Mouse (Mus musculus): ENCODE data around the gene Nradd. TPM values are rescaled to one million over a fixed set of nuclear protein-coding genes. Genes with fewer than 3 reads are reported as not detected.

The Nradd gene
- polyA plus RNA-seq, 1 experiment from 2014 or later, result 25.1 TPM

DNA sequence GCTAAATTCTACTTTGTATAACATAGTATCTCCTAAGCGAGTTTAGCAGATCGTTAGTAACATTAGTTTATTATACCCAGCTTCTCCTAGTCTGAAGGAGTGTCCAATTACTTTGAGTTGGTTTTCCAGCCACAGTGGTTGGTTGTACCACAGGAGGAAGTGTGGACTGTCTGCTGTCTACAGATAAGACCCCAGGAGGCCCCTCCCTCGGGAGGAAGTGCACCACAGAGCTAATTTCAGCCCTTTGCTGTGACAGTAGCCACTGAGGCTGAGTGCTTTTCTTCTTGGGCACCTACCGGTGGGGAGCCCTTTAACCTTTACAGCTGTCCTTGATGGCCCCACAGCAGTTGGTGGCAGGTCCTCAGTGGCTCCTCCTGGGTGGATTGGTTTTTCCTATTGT lies 41.7 kb upstream of the Nradd start:
- Histone ChIP-seq H3K27ac (replicated peaks; ENCODE audit: low read depth, low read length) (no peak overlapping the region), H3K4me3 (ENCODE audit: low read depth, low read length) (no peak overlapping the region), H3K36me3 (replicated peaks; ENCODE audit: control insufficient read depth, insufficient read depth, low read depth, low read length) (no peaks in the 10 kb centered on the region), H3K9ac (replicated peaks; ENCODE audit: low read length) (no peak overlapping the region), H3K27me3 (ENCODE audit: control insufficient read depth, insufficient read depth, low read length) (no peaks in the 10 kb centered on the region), H3K9me3 (replicated peaks; ENCODE audit: control insufficient read depth, low read length) (no peaks in the 10 kb centered on the region), H3K4me2 (ENCODE audit: low read depth, low read length) (no peak overlapping the region), H3K4me1 (ENCODE audit: control insufficient read depth, insufficient read depth, low read length) (no peaks in the 10 kb centered on the region)
- DNase-seq (ENCODE audit: low spot score) (peak; percentile 8), ATAC-seq (replicated peaks; ENCODE audit: insufficient number of reproducible peaks, low FRiP score, low TSS enrichment, low read depth) (no peak)
- 30% methylated on average over 4 of the region's 4 CpGs for WGBS

DNA sequence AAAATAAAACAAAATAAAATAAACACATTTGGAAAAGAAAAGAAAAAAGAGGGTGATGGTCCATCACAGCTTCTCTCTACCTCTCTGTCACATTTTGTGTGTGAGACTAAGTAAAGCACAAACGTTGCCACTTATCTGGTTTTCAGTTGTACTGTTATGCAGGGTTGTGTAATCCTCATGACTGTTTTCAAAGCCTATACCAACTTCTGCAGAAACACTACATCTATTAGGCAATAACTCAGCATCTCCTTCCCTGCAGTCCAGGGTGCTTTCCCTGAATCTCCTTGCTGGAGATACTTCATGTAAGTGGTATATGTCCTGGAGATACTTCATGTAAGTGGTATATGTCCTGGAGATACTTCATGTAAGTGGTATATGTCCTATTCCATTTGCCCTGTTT lies 38.6 kb upstream of the Nradd start:
- no peak overlapping the region for H3K4me2 ChIP-seq (ENCODE audit: low read depth, low read length)
- H3K4me1 ChIP-seq (ENCODE audit: control insufficient read depth, insufficient read depth, low read length), result no peaks in the 10 kb centered on the region
- H3K27ac ChIP-seq (replicated peaks; ENCODE audit: low read depth, low read length), result no peak overlapping the region
- DNase-seq (ENCODE audit: low spot score) (no peak), ATAC-seq (replicated peaks; ENCODE audit: insufficient number of reproducible peaks, low FRiP score, low TSS enrichment, low read depth) (no peak)
- H3K4me3 ChIP-seq (ENCODE audit: low read depth, low read length), result no peak overlapping the region
- H3K27me3 ChIP-seq (ENCODE audit: control insufficient read depth, insufficient read depth, low read length), result no peaks in the 10 kb centered on the region
- H3K36me3 ChIP-seq (replicated peaks; ENCODE audit: control insufficient read depth, insufficient read depth, low read depth, low read length), result no peaks in the 10 kb centered on the region
- no peaks in the 10 kb centered on the region for H3K9me3 ChIP-seq (replicated peaks; ENCODE audit: control insufficient read depth, low read length)
- H3K9ac ChIP-seq (replicated peaks; ENCODE audit: low read length), result no peak overlapping the region
- 91% methylated on average over 1 of the region's 1 CpGs for WGBS

DNA sequence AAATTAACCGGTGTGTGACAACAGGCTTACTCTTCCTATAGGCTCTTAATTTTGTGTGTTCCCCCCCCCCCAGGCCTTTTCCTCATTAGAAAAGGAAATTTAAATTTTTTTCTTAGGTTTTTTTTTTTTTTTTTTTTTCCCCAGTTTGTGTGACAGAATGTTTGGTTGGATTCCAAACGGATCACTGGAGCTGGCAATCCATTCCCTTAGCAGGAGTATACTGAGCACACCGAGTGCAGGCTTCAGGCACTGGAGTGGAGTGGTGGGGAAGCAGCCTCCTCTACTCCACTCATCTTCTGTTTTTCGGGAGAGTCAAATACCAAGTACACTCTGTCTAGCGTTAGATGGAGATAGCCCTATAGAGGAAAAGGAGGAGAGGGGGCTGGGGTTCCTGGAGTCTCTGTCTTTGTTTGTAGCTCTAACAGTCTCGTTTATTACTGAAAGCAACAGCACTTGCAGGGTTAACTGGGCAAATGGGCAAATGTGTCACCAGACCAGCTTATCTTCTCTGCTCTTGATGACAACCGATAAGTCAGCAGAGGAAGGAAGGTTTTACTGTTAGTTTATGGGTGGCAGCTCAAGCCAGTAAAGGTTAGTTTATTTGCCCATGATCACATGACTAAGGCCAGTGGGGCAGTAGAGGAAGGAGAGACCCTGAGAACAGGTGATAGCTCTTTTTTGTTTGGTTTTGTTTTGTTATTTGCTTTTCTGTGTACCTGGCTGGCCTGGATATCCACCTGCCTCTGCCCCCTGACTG lies 36.8 kb upstream of the Nradd start:
- H3K4me1 ChIP-seq (ENCODE audit: control insufficient read depth, insufficient read depth, low read length), result no peaks in the 10 kb centered on the region
- H3K27ac ChIP-seq (replicated peaks; ENCODE audit: low read depth, low read length), result no peak overlapping the region
- H3K9ac ChIP-seq (replicated peaks; ENCODE audit: low read length), result no peak overlapping the region
- H3K4me2 ChIP-seq (ENCODE audit: low read depth, low read length), result no peak overlapping the region
- DNase-seq (ENCODE audit: low spot score) (no peak), ATAC-seq (replicated peaks; ENCODE audit: insufficient number of reproducible peaks, low FRiP score, low TSS enrichment, low read depth) (no peak)
- no peaks in the 10 kb centered on the region for H3K36me3 ChIP-seq (replicated peaks; ENCODE audit: control insufficient read depth, insufficient read depth, low read depth, low read length)
- H3K4me3 ChIP-seq (ENCODE audit: low read depth, low read length), result no peak overlapping the region
- no peaks in the 10 kb centered on the region for H3K9me3 ChIP-seq (replicated peaks; ENCODE audit: control insufficient read depth, low read length)
- WGBS, result 90% methylated on average over 7 of the region's 7 CpGs
- H3K27me3 ChIP-seq (ENCODE audit: control insufficient read depth, insufficient read depth, low read length), result no peaks in the 10 kb centered on the region

DNA sequence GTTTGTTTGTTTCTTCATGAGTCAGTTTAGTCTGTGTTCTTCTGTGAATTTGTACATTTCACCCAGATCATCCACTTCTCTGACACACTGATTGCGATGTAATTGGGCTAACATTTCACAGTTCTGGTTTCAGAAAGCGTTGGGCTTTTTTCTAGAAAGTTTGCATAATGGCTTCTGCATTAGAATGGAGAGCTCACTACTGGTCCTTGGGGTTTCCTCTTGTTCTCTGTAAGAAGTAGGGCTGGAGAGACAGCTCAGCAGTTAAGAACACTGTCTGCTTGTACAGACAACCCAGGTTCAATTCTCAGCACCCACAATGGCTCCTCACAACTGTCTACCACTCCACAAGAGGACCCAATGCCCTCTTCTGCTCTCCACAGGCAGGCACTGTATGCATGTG lies 36.0 kb upstream of the Nradd start:
- WGBS, result 90% methylated on average over 2 of the region's 2 CpGs
- Histone ChIP-seq H3K27ac (replicated peaks; ENCODE audit: low read depth, low read length) (no peak overlapping the region), H3K4me3 (ENCODE audit: low read depth, low read length) (no peak overlapping the region), H3K9me3 (replicated peaks; ENCODE audit: control insufficient read depth, low read length) (no peaks in the 10 kb centered on the region), H3K4me2 (ENCODE audit: low read depth, low read length) (no peak overlapping the region), H3K27me3 (ENCODE audit: control insufficient read depth, insufficient read depth, low read length) (no peaks in the 10 kb centered on the region), H3K36me3 (replicated peaks; ENCODE audit: control insufficient read depth, insufficient read depth, low read depth, low read length) (no peaks in the 10 kb centered on the region), H3K9ac (replicated peaks; ENCODE audit: low read length) (no peak overlapping the region), H3K4me1 (ENCODE audit: control insufficient read depth, insufficient read depth, low read length) (peaks cover 2% of the 10 kb centered on the region; the same call in 1 of the 2 replicates)
- DNase-seq (ENCODE audit: low spot score), result no peak
- ATAC-seq (replicated peaks; ENCODE audit: insufficient number of reproducible peaks, low FRiP score, low TSS enrichment, low read depth), result no peak

DNA sequence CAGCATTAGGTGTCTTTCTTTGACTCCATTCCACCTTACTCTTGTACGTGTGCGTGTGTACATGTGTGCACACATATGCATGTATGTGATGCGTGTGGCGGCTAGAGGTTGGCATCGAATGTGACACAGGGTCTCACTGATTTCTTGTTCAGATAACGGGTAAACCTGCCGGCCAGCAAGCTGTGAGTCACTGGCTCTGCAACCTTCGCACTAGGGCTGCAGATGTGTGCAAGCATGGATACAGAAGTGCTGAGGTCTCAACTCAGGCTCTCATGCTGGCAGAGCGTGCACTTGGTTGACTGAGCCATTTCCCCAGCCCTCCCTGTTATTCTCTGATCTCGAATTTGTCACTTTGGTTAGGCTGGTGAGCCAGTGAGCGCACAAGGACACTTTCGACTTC lies 35.3 kb upstream of the Nradd start:
- WGBS, result 93% methylated on average over 12 of the region's 12 CpGs
- H3K36me3 ChIP-seq (replicated peaks; ENCODE audit: control insufficient read depth, insufficient read depth, low read depth, low read length), result no peaks in the 10 kb centered on the region
- H3K4me3 ChIP-seq (ENCODE audit: low read depth, low read length), result no peak overlapping the region
- H3K27me3 ChIP-seq (ENCODE audit: control insufficient read depth, insufficient read depth, low read length), result no peaks in the 10 kb centered on the region
- H3K27ac ChIP-seq (replicated peaks; ENCODE audit: low read depth, low read length), result no peak overlapping the region
- no peak for ATAC-seq (replicated peaks; ENCODE audit: insufficient number of reproducible peaks, low FRiP score, low TSS enrichment, low read depth)
- no peaks in the 10 kb centered on the region for H3K9me3 ChIP-seq (replicated peaks; ENCODE audit: control insufficient read depth, low read length)
- no peak overlapping the region for H3K9ac ChIP-seq (replicated peaks; ENCODE audit: low read length)
- H3K4me2 ChIP-seq (ENCODE audit: low read depth, low read length), result no peak overlapping the region
- no peak for DNase-seq (ENCODE audit: low spot score)
- H3K4me1 ChIP-seq (ENCODE audit: control insufficient read depth, insufficient read depth, low read length), result peaks cover 2% of the 10 kb centered on the region; the same call in 1 of the 2 replicates

DNA sequence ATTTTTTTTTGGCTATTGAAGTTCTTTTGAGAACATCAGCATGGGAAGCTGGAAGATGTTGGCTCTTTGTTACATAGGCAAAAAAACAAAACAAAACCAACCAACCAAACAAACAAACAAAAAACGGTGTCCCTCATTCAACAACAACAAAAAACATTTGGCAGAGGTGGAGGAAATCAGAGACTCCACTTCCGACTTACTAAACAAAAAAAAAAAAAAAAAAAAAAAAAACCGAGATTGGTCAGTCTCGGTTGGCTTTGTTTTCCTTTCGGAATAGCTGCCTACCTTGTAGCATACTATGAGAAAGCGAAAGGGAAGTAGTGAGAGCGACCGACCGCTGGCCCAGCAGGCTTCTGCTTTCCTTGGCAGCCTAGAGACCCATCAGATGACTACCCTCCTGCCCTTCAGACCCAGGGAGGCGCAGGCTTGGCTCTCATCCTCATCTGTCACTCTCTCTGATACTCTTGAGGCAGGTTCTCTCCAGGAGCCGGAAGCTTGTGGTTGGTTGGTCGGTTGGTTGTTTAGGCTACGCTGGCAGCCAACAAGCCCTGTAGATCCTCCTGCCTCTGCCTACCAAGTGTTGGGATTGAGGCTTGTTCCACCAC lies 33.3 kb upstream of the Nradd start:
- no peak for DNase-seq (ENCODE audit: low spot score)
- ATAC-seq (replicated peaks; ENCODE audit: insufficient number of reproducible peaks, low FRiP score, low TSS enrichment, low read depth), result no peak
- no peak overlapping the region for H3K27ac ChIP-seq (replicated peaks; ENCODE audit: low read depth, low read length)

DNA sequence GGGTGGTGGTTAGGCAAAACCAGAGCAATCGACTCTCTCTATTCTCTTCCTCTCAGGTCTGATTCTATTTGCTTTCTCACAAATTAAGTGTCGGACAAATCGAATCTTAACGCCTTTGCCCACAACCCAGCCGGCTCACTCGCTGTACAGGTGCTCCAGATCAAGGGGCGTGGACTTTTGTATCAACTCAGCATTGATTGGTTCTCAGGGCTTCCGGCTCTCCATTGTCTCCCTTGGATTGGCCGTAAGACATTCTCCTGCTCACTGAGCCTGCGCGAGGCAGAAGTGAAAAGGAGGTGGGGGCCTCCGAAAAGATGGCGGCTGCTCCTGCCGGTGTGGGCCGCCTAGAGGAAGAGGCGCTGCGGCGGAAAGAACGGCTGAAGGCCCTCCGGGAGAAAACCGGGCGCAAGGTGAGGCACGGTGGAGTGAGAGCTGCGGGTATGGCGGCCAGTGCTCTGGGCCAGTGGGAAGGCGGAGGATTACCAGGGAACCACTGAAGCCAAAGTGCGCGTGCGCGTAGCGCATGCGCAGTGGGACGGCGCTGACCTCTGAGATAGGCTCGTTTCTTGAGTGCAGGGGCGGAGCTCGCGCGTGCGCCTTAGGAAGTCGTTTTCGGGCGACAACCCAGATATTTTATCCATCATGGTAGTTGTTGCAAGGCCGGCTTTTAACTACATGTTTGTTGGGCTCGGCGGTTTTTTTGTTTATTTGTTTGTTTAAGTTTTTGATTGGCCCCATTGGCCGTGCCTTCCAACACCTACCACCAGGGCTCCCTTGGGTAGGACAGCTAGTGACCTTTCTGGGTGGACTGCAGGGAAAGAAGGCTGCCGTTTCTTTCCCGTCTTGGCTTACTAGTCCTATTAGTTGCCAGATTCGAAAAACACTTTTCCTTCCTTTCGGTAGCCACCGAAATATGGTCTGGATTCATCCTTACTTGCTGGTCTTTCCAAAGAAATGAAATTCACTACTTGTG lies 32.3 kb upstream of the Nradd start, which contains the start of gene Ccdc12:
Ccdc12 (plus strand) TSS at position 255 of the 973 bp plus-strand sequence.
- WGBS, result under 1% methylated on average over 52 of the region's 52 CpGs
- H3K9ac ChIP-seq (replicated peaks; ENCODE audit: low read length), result peak within 1 kb of the TSS; percentile 71

More for the DNA sequence above, 33.3 kb upstream of the Nradd start:
- WGBS, result 83% methylated on average over 13 of the region's 13 CpGs
- Histone ChIP-seq H3K4me1 (ENCODE audit: control insufficient read depth, insufficient read depth, low read length) (peaks cover 2% of the 10 kb centered on the region; the same call in 1 of the 2 replicates), H3K9ac (replicated peaks; ENCODE audit: low read length) (no peak overlapping the region; the same call in 1 of the 2 replicates), H3K4me3 (ENCODE audit: low read depth, low read length) (peak overlapping the region; percentile 54; the same call in 1 of the 2 replicates), H3K36me3 (replicated peaks; ENCODE audit: control insufficient read depth, insufficient read depth, low read depth, low read length) (no peaks in the 10 kb centered on the region), H3K9me3 (replicated peaks; ENCODE audit: control insufficient read depth, low read length) (no peaks in the 10 kb centered on the region), H3K27me3 (ENCODE audit: control insufficient read depth, insufficient read depth, low read length) (peaks cover 11% of the 10 kb centered on the region), H3K4me2 (ENCODE audit: low read depth, low read length) (peak overlapping the region; percentile 50)

More for the DNA sequence above, 32.3 kb upstream of the Nradd start, which contains the start of gene Ccdc12:
- Histone ChIP-seq H3K4me2 (ENCODE audit: low read depth, low read length) (peak within 1 kb of the TSS; percentile 58), H3K4me3 (ENCODE audit: low read depth, low read length) (peak within 1 kb of the TSS; percentile 54), H3K27me3 (ENCODE audit: control insufficient read depth, insufficient read depth, low read length) (peaks cover 16% of the 10 kb centered on the region), H3K9me3 (replicated peaks; ENCODE audit: control insufficient read depth, low read length) (no peaks in the 10 kb centered on the region), H3K4me1 (ENCODE audit: control insufficient read depth, insufficient read depth, low read length) (peaks cover 2% of the 10 kb centered on the region; the same call in 1 of the 2 replicates), H3K36me3 (replicated peaks; ENCODE audit: control insufficient read depth, insufficient read depth, low read depth, low read length) (no peaks in the 10 kb centered on the region), H3K27ac (replicated peaks; ENCODE audit: low read depth, low read length) (peak within 1 kb of the TSS; percentile 52)
- DNase-seq (ENCODE audit: low spot score) (peak; percentile 97), ATAC-seq (replicated peaks; ENCODE audit: insufficient number of reproducible peaks, low FRiP score, low TSS enrichment, low read depth) (peak; percentile 96)

Data from embryonic facial prominence, embryonic 11.5 days (tissue).